Mouse (Mus musculus) thymus, postnatal 4 days (tissue): Measurements from ENCODE around the gene E2f3.

ENCODE experiments used
- DNase-seq: peaks from one replicate; pipeline ENCODE4 v3.0.0; 2021

E2f3 gene

DNA sequence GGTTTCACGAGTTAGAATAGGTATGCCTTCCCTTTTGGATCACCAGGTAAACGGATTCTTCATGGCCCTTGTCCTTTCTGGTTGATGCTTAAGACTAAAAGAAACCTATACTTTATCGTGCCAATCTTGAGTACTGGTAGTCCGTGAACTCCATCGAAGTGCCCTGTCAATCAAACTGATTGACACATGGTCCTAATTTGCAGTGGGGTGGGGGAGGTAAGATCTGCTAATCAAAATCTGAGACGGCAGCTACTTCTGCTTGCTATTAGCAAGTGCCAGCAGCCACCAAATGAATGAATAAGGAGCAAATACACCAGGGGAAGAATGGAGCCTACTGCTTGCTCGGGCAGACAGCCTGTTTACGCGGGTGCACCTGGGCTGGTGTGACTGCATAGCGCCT is 72.3 kb downstream of the E2f3 start:
- DNase-seq: no peak

DNA sequence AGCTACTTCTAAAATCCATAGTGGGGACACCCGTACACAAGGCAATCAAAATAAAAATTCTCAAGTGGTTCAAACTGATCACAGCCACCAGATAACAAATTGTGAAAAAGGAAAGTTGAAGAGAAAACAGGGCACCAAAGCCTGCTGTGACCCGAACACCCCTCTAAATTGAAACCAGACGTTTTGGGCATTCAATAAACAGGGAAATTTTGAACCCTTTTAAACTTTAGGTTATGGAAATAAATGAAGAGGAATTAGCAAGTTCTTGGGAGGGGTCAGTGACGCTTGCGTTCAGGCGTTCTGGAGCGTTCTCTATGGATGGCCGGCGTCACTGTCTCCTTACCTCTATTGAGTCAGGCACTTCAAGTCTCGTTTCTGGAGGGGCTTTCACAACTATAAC is 72.8 kb downstream of the E2f3 start:
- DNase-seq: no peak

GRCm38 (mm10) chr13:29912251-29912650 is 73.6 kb downstream of the E2f3 start:
- DNase-seq: no peak

- no peak for DNase-seq
These were observed 74.7 kb downstream of the E2f3 start for GRCm38 (mm10) chr13:29911141-29911540.

DNA sequence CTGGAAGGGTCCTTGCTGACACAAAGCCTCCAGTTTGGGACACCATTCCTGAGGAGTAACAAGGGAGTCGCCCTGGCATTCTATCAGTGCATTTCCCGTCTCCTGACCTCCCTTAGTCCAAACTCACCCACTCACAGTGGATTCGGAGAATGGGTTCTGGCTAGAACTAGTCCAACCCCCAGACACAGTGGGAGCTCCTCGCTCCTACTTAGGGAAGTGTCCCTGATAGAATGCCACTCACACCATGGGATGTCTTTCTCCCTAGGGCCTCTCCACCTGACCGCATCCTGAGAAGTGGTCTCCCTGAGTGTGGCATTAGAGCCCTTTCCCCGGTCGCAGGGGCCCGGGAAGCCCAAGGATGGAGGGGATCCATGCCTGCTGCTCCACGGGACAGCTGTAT is 77.4 kb downstream of the E2f3 start:
- DNase-seq: no peak

GRCm38 (mm10) chr13:29907995-29908394 is 77.9 kb downstream of the E2f3 start:
- no peak for DNase-seq

DNA sequence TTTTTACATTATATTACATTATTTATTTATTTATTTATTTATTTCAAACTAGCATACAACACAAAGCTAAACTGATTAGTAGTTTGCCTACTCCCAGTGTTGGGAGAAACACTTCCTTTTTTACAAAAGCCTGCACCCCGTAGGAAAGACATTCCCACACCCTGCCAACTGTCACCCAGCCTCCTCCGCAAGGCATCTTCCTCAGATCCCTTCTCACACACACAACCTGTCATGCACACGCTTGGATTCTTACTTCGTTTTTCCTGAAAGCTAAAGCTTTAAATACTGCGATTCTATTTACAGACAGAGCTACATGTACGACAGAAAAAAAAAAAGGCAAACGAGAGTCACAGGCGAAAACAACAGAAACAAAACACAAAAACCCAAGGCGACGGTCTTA is 79.1 kb downstream of the E2f3 start:
- no peak for DNase-seq

DNA sequence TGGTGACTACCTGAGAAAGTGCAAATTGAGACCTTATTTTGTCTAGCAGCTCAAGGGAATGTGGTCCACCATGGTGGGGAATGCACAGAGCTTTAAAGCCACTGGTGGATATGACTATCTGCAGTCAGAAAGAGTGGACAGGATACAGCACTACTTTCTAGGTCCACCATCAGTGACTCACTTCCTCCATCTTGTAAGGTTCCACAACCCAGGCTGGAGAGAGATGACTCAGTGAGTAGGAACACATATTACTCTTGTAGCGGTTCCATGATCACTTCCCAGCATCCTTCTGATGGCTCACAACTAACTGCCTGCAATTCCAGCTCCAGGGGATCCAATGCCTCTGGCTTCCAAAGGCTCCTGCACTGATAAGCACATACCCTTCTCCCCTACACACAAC is 82.5 kb downstream of the E2f3 start:
- DNase-seq: no peak

DNA sequence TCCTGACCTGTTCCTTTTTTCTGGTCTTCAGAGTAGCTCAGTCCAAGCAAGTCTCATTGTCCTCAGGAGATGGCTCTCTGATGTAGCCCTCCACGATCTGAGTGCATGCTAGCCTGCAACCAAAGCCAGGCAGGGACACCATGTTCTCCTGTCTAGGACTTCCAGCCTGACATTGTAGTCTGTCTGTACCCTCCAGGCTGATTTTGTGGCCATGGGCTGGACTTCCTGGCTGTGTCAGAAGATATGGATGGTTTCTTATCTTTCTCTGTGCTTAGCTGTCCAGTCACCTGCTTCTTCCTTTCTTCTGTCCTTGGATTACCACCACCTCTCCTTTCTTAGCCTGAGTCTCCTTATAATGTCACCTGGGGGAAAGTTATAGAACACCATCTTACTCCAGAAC is 83.2 kb downstream of the E2f3 start:
- no peak for DNase-seq

- no peak for DNase-seq
These were observed 84.2 kb downstream of the E2f3 start for GRCm38 (mm10) chr13:29901641-29902040.

GRCm38 (mm10) chr13:29866780-29867179 is 119.1 kb downstream of the E2f3 start:
- DNase-seq: no peak

GRCm38 (mm10) chr13:29864331-29864730 is 121.5 kb downstream of the E2f3 start:
- no peak for DNase-seq

GRCm38 (mm10) chr13:29860087-29860486 is 125.8 kb downstream of the E2f3 start:
- DNase-seq: no peak

DNA sequence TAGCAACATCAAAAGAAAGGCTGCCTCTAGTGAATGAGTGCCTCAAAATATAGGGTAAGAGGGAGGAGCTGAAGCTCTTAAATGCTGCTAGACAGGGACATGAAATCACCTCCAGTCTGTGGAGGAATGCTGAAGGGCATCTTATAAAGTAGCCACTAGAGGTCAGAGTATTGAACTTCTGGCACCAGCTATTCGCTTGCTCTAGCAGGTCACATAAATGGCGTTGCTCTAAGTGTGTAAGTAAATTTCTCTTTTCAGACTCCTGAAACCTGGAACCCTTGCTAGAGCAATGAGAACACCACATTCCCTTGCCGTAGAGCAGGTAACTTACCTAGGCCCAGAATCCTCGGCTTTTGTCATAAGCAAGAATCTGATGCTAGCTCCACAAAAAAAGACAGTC is 128.4 kb downstream of the E2f3 start:
- DNase-seq: no peak
